Mouse (Mus musculus) natural killer cell, adult 2 months (primary cell): Measurements from ENCODE around the gene Itgb1bp1.

Experiments
- DNase-seq, 2 experiments: peaks; one replicate each; pipeline ENCODE4 v3.0.0; 2022; ENCODE audit warnings: low spot score in 2 of 2

Gene Itgb1bp1

GRCm38 (mm10) chr12:21301324-21301723 is 15.2 kb upstream of the Itgb1bp1 start:
- no peak for DNase-seq

- no peak for DNase-seq
Measured at GRCm38 (mm10) chr12:21298856-21299255, 12.8 kb upstream of the Itgb1bp1 start.

- no peak for DNase-seq
Measured at GRCm38 (mm10) chr12:21289651-21290050, 3.6 kb upstream of the Itgb1bp1 start.

GRCm38 (mm10) chr12:21288716-21289395 is 2.8 kb upstream of the Itgb1bp1 start:
- no peak for DNase-seq

- DNase-seq, result peak; percentile 39 to 41
Measured at GRCm38 (mm10) chr12:21286712-21287650, 897 bp upstream of the Itgb1bp1 start.

- DNase-seq, result peak in 1 of 2 experiments; percentile 1
Measured at GRCm38 (mm10) chr12:21285508-21286242, 409 bp downstream of the Itgb1bp1 start.

- DNase-seq, result peak in 1 of 2 experiments; percentile 5
Measured at GRCm38 (mm10) chr12:21284761-21285441, 1.2 kb downstream of the Itgb1bp1 start, which contains the start of gene Cpsf3. TSS of gene Cpsf3 (plus strand) at chr12:21285391.

GRCm38 (mm10) chr12:21277352-21277864 is 8.7 kb downstream of the Itgb1bp1 start:
- no peak for DNase-seq

- no peak for DNase-seq
Measured at GRCm38 (mm10) chr12:21274446-21274845, 11.6 kb downstream of the Itgb1bp1 start.

- DNase-seq, result no peak
Measured at GRCm38 (mm10) chr12:21268083-21268616, 17.9 kb downstream of the Itgb1bp1 start.

- DNase-seq, result no peak
Measured at GRCm38 (mm10) chr12:21266784-21267098, 19.3 kb downstream of the Itgb1bp1 start.

- peak in 1 of 2 experiments; percentile 14 for DNase-seq
Measured at GRCm38 (mm10) chr12:21265946-21266783, 19.9 kb downstream of the Itgb1bp1 start.

GRCm38 (mm10) chr12:21265501-21265900 is 20.6 kb downstream of the Itgb1bp1 start:
- DNase-seq, result no peak

GRCm38 (mm10) chr12:21264970-21265369 is 21.1 kb downstream of the Itgb1bp1 start:
- no peak for DNase-seq

- no peak for DNase-seq
Measured at GRCm38 (mm10) chr12:21264241-21264640, 21.8 kb downstream of the Itgb1bp1 start.

GRCm38 (mm10) chr12:21263256-21263655 is 22.8 kb downstream of the Itgb1bp1 start:
- no peak for DNase-seq

- no peak for DNase-seq
Measured at GRCm38 (mm10) chr12:21261521-21261920, 24.6 kb downstream of the Itgb1bp1 start.

GRCm38 (mm10) chr12:21260494-21261256 is 25.4 kb downstream of the Itgb1bp1 start:
- DNase-seq, result peak in 1 of 2 experiments; percentile 8

GRCm38 (mm10) chr12:21247711-21248392 is 38.2 kb downstream of the Itgb1bp1 start:
- no peak for DNase-seq
